Mouse (Mus musculus) spleen, postnatal 4 days (tissue): Measurements from ENCODE around the gene Actn3.
A peak's percentile ranks its signal among the peaks of the same experiment; 100 is the strongest.

Experiments used
- DNase-seq, 2 experiments: peaks; one replicate each; pipeline ENCODE4 v3.0.0; 2022; ENCODE audit warnings: low spot score in 2 of 2

Gene Actn3

DNA sequence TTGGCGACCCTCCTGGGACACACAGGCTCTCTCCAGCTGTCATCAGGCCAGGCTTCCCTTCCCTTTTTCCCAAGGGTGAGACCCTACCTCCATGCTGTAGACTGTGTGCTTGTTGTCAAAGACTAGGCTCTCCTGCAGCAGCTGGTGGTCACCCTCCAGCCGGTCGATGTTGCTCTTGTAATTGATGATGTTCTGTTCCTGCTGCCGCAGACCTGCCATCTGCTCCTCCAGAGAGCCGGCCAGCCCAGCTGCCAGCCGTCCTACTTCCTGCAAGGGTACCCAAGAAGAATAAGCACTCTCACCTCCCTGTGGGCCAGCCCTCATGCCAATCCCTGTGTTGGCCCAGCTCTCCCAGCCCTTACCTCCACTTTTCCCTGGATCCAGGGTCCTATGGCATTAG, 14.7 kb downstream of the Actn3 start:
- DNase-seq: no peak

DNA sequence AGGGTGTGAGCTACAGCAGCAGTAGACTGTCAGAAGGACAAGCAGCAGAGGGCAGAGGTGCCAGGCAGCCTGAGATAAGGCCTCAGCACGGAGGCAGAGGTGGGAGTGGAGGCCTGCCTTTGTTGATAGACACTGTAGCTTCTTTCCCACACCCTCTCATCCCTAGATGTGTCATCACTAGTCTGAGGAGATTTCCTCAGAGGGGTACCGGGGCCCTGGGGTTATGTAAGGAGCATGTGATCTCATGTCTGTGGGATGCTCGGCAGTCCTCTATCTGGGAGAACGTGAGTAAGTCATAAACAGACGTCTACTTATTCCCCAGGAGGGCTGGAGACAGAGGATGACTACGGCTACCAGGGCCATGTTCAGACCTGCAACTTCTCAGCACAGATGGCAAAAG, 18.6 kb downstream of the Actn3 start:
- DNase-seq: peak; percentile 78 to 80

DNA sequence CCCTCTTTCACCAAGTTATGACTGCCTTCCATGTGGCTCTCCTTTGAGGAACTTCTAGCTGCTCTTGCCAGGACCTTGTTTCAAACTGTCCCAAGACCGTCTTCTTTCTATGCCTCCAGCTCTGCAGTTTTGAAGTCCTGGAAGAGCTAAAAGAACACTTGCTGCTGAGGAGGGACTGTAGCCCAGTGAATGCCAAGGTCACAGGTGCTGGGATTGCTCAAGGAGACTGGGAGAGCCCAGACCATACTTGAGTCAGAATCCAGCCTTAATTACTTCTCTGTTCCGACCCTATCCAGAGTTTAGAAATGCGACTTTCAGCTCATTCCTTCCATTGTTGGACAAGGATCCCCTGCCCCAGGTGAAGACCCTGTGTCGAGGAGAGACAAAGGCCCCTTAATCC, 21.8 kb downstream of the Actn3 start:
- DNase-seq: no peak

DNA sequence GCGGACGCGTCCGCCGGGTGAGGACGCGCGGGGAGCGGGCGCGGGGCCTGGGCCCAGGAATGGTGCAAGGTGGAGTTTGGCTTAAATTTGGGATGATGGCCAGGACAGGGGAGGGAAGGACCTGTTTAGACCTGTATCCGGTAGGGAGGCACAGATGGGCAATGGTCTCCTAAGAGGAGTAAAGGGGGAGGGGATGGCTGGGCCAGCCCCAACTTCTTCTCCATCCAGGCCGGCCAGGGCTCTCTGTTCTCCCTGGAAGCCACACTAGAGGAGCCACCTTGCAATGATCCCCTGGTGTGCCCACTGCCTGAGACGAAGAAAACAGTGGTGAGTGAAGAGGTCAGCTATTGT, 22.3 kb downstream of the Actn3 start:
- DNase-seq: no peak

DNA sequence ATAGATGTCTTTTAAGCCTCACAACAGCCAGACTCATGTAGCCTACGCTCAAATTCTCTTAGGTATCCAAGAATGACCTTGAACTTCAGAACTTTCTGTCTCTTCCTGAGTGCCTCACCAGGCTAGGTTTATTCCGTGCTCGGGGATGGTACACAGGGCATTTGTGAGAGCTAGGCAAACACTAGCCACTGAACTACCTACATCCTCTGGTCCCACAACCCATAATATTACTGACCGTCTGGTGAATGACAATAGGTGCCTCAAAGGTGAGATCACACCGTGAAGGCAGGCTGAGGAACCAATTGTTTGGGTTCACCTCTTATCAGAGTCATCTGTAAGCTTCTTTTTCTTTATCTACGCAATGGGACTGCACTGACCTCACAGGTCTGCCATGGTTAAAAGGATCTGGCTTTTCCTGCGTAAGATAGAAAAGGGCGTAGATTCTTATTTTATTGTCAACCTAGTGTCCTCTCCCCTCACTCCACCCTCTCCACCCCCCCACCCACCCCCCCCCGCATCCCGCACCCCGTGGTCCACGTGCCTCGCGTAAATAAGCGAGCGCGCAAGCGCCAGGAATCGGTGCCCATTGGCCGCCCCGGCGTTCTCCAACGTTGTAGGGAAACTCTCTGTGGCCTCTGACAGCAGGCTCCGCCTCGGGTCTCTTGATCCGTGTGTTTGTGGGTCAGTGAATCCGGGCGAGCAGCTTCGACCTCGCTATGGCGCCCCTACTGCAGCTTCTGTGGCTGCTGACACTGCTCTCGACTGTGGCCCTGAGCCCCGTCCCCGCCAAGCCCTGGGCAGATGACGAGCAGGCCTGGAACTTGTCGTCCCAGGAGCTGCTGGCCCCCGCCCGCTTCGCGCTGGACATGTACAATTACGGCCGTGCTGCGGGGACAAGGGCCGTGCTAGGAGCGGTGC, 22.9 kb downstream of the Actn3 start, which contains the start of gene Ctsf:
Ctsf (plus strand) TSS at position 579 of the 918 bp plus-strand sequence.
- peak; percentile 73 to 81 for DNase-seq

DNA sequence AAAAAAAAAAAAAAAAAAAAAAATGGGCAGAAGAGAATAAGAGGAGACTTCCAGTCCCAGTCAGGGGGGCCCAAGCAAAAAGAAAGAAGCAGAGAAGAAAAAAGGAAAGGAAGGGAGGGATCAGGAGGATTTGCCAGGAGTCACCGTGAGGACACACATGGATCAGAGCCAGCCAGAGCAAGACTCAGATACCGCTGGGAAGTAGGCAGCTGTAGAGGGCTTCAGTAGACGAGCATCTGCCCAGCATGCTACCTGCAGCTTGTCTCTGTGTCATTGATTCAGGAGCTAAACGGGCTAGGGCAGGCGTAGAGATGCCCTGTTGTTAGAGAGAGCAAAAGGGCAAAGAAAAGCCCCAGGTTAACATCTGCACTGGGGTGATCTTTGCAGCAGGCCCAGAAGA, 27.4 kb downstream of the Actn3 start:
- no peak for DNase-seq

DNA sequence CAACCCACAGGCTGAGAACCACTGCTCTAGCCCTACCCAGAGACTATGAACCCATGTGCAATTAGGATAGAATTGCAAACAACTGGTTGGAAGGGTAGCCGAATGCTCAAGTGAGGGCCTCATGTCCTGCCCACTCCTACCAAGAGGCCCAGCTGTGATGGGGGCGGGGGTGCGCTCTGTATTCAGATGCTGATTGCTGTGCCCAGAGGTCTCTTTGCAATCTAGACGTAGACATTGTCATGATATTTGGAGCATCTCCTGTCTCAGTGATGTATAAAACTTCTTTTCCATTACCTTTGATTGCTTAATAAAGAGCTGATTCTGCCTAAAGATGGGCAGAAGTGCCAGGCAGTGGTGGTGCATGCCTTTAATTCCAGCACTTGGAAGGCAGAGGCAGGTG, 27.9 kb downstream of the Actn3 start:
- no peak for DNase-seq

DNA sequence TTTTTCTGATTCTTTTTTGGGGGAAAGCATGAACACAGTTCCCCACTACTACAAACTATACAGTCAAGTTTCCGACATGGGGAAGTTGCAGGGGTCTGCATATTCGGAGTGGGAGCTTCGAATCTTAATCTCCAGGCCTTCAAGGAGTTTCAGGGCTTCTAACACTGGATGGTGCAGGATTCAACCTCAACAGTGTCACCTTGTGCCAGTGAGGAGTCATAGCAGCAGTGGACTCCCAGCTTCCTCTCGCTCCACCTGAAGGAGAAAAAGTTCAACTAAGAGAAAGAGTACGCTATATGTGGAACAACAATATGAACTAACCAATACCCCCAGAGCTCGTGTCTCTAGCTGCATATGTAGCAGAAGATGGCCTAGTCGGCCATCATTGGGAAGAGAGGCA, 30.2 kb downstream of the Actn3 start:
- DNase-seq: no peak

DNA sequence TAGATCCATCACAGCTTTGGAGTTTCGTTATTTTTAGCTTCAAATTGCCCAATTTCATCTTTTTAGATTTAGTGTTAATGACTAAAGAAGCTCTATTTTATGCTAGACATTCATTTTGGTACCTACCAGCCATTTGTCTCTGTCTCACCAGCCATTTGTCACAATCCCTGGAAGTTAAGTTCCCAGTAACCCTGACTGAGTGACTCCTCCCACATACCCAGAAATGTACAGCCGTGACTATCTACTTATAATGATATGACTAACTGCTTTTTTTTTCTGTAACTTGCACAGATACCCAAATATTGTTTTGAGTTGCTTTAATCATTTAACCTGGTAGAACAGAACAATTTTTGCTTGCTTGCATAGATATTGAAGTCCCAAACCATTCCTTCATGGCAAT, 31.9 kb downstream of the Actn3 start:
- no peak for DNase-seq

DNA sequence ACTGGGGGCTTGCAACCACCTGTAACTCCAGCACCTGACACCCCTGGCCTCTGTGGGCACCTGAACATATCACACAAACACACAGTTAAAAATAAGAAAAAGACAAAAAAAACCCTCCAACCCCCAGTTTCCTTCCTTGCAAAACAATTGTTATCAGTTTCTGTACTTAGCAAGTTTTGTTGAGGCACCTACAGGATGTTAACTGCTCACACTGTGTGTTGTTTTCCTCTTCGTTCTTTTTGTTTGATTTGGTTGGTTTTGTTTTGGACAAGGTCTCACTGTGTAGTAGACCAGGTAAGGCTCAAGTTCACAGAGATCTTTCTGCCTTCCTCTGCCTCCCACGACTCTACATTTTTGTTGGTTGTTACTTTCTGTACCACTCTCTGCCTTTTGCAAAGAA, 35.1 kb downstream of the Actn3 start:
- DNase-seq: no peak

DNA sequence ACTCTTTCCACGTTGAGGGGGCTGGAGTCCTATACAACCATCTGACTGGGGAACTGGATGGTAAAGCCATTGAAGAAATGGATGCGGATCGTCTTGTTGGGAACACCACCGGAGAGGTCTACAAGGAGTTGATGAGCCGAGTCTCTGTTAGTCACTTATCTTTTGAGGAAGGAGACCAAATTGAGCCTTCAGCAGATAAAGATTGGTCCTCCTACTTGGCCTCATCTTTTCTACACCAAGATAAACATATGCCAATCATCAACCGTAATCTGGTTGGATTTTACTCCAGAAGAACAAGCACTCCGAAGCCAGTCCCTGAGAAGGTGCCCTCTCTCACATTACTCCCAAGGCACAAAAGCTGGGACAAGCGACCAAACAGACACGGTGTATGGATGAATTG, 36.9 kb downstream of the Actn3 start:
- no peak for DNase-seq

DNA sequence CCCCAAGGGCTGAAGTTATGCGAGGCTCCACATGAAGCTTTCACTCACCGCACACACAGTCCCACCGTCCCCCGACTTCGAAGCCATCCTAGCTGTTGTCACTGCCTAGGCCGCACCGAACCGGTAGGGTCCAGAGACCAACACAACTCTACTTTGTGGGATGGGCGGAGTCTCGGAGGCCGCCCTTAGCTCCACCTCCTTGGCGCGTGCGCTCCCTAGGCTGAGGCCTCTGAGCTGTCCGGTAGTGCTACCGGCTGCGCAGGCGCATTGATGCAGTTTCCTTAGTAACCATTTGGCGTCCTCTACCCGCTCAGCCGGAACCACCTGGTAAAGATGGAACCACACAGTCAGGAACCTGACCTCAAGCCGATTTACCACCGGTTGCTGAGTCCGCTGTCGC, 38.6 kb downstream of the Actn3 start, which contains the start of the genes Ccs and Ccdc87:
Ccs (minus strand) TSS at position 184 of the 400 bp plus-strand sequence.
Ccdc87 (plus strand) TSS at position 218 of the 400 bp plus-strand sequence.
- peak; percentile 95 to 97 for DNase-seq

DNA sequence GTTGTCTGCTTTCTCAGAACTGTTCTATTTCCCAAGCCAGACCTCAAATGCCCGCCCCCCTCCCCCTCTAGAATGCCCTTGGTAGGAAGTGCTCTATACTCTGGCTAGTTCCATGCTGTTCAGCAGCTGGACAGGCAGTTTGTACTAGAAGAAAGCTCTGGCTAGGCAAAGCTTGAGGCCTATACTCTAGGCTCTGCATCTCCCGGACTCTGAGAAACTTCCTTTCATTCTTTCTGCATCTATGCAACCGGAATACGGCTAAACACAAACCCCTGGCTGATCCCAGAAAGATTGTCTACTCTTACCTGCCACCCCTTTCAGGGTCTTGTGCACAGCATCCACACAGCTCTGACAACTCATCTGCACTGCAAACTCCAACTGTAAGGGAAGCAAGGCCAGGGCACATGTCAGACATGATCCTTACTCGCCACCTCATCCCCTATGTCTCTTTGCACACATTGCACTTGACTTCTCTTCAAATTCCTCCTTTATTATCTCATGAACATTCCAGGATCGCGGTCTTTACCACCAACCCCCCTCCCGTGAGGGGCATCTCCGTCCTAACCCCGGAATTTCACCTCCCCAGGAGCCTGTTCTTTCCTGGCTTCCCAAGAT, 39.1 kb downstream of the Actn3 start:
- no peak for DNase-seq

DNA sequence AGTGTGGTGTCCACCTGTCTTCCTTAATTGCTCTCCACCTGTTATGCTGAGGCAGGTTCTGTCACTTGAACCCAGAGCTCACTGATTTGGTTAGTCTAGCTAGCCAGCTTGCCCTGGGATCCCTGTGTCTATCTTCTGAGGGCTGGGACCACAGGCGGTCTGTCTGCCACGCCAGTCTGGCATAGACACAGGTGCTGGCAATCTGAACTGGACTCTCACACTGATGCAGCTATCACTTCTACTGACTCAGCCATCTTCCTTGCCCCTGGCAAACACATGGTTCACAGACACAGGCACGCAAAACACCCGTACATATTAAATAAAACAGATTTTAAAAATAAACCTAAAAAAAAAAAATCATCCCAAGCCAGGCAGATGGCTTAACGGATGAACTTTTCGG, 40.7 kb downstream of the Actn3 start:
- DNase-seq: no peak

DNA sequence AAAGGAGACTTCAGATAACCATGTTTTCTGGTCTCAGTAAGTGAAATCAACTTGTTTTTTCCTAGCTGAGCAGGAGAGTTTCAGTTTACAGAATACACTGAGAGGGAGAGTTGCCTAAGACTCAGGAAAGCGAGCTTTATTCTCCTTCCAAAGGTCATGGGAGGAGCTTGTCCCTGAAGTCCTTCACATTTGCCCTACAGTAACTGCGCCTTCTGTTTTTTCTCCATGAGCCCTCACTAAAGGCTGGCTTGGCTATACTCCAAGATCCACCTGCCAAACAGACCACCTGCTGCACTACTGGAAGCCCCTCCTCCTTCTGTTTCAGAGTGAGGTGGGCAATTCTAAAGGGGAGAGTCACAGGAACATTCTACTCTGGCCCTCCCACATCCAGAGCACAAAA, 41.6 kb downstream of the Actn3 start:
- no peak for DNase-seq

DNA sequence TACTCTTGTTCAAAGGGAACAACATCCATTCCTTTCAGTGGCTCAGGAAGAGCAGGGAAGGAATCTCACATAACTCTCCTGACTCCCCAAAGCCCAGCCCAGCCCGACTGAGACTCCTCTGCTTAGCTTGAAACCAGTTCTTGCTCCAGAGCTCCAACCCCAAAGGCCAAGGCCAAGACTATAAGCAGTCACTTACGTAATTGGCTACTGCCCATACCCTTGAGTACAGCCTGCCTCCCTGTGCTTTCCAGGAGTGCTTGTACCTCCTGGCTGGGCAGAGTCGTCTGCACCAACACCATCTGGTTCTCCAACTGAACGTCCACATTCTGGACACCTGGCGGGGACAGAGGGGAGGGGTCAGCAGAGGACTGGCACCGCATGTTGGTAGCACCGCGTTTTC, 43.7 kb downstream of the Actn3 start:
- no peak for DNase-seq

DNA sequence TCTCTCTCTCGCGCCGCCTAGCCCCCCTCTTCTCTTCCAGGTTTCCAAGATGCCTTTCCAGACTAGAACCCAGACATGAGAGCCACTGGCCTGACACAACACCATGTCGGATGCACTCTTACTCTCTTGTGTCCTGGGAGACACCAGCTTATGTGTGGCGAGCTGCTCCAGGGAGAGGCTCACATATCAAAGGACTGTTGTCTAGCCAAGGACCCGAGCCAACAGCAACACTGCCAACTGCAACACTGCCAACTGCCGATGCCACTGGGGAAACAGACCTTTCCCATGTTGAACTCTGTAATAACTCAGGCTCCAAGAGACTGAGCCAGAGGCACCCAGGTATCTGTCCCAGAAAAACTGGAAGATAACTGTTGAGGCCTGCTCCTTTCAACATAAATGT, 48.6 kb downstream of the Actn3 start:
- DNase-seq: no peak

DNA sequence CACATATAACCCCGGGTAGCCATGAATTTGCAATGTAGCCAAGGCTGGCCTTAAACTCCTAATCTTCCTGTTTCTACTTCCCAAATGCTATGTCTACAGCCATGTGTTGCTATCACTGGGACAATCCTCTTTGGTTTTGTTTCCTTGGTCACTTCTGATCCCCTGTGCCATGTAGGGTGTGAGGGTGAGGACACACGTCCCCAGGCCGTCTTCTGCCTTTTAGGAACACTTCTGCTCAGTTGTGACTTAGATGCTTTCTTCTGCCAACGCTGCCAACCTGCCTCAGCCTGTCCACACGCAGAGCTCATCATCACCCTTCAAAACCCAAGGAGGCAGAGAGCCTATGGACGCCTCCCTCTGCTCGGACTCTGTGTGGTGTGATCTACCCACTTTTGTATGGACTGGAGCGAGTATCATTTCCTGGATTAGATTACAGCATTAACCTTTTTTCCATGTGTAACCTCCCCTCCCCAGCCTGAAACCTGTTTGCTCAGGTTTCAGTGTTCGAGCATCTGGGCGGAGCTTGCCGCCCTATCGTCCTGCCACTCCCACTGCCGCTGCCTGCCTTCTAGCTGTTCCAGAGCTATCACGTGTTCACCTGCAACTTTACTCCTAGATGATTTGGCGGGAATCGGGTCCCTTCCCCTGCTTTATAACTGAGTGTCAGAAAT, 49.1 kb downstream of the Actn3 start:
- no peak for DNase-seq

DNA sequence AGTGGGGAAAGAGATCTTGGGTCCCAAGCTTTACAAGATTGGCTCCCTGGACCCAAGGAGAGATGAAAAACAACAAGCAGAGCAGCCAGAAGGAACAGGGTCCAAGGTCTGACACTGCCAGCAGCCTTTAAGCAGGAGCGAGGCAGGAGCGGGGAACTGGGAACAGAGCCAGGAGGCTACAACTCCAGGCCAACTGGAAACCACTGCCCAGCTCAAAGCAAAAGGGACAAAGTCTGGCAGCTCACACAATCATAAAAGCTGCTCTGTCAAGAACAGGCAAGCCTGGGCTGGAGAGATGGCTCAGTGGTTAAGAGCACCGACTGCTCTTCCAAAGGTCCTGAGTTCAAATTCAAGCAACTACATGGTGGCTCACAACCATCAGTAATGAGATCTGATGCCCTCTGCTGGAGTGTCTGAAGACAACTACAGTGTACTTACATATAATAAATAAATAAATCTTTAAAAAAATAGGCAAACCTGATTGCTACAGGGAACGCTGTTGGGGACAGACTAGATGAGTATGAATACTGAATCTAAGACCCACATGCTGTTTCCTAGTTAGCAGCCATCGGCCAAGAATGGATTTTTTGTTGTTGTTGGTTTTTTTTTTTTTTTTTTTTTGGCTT, 56.9 kb downstream of the Actn3 start:
- no peak for DNase-seq

DNA sequence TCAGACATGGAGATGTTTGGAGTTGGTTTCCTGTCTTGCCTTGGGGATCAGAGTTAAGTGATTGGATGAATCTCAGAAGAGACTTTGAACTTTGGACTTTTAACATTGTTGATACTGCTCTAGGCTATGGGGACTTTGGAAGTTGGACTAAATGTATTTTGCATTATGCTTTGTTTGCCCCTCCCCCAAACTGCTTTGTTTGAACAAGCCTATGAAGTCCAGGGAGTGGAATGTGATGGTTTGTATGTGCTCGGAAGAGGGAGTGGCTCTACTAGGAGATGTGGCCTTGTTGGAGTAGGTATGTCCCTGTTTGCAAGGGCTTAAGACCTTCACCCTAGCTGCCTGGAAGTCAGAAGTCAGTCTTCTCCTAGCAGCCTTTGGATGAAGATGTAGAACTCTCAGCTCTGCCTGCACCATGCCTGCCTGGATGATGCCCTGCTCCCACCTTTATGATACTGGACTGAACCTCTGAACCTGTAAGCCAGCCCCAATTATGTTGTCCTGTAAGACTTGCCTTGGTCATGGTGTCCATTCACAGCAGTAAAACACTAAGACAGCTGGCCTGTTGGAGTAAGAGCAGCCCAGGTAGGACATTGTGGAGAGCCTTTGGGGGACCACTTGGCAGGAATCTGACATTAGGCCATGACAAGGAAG, 60.4 kb downstream of the Actn3 start:
- DNase-seq: no peak

DNA sequence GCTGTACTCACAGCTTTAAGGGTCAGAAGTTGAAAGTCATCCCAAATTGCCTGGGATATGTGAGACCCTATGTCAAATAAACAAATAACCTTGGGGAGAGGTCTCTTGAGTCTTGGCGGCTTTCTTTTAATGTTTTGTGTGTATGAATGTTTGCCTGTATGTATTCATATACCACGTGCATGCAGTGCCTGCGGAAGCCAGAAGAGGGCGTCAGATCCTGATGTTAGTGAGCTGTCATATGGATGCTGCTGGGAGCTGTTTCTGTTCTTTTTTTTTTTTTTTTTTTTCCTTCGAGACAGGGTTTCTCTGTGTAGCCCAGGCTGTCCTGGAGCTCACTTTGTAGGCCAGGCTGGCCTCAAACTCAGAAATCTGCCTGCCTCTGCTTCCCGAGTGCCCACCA, 64.7 kb downstream of the Actn3 start:
- DNase-seq: peak; percentile 55 to 77
